Mouse (Mus musculus) spleen, adult 2 months (tissue): ENCODE results near the gene Fndc9. TPM values are rescaled to one million over a fixed set of nuclear protein-coding genes. Genes with fewer than 3 reads are reported as not detected.

Source experiments
- DNase-seq, 2 experiments: peaks; one replicate each; pipeline versions ENCODE4 v3.0.0 to v3.0.0-alpha.2; 2012 to 2021; ENCODE audit warnings: low spot score in 2 of 2, low read depth in 1 of 2
- H3K27ac ChIP-seq: fragments of 200-500 bp; 2 replicates; pipeline ENCODE4 v1.5.1; 2012; ENCODE audit warnings: low read length, inconsistent platforms; ENCODE audit not compliant: insufficient read depth
- H3K27me3 ChIP-seq: fragments of 200-500 bp; 2 replicates; pipeline ENCODE4 v1.6.1; 2012; ENCODE audit warnings: mild to moderate bottlenecking, moderate library complexity, low read length, inconsistent platforms; ENCODE audit not compliant: control insufficient read depth, insufficient read depth
- H3K36me3 ChIP-seq: fragments of 200-500 bp; 2 replicates; pipeline ENCODE4 v1.6.1; 2012; ENCODE audit warnings: mild to moderate bottlenecking, low read length, inconsistent platforms; ENCODE audit not compliant: control insufficient read depth, insufficient read depth
- H3K4me1 ChIP-seq: fragments of 200-500 bp; 2 replicates; pipeline ENCODE4 v1.6.1; 2011; ENCODE audit warnings: inconsistent platforms; ENCODE audit not compliant: control insufficient read depth, insufficient read depth, insufficient read length
- H3K4me3 ChIP-seq: fragments of 200-500 bp; 2 replicates; pipeline ENCODE4 v1.5.1; 2011; ENCODE audit warnings: mild to moderate bottlenecking, inconsistent platforms; ENCODE audit not compliant: insufficient read depth, insufficient read length; ENCODE audit errors: extremely low read depth
- CTCF ChIP-seq: fragments of 200-500 bp; IDR thresholded peaks from 2 replicates; pipeline ENCODE4 v1.5.1; 2011; ENCODE audit warnings: mild to moderate bottlenecking, inconsistent platforms; ENCODE audit not compliant: insufficient read depth, insufficient read length, insufficient replicate concordance; ENCODE audit errors: extremely low read depth
- POLR2A ChIP-seq: fragments of 200-500 bp; IDR thresholded peaks from 2 replicates; pipeline ENCODE4 v1.6.1; 2011; ENCODE audit warnings: low read depth, low read length, inconsistent platforms
- WGBS: fragments of 180-500 bp; shearing (Covaris S2); methylation state at CpG from one replicate; pipeline ENCODE4 v1.1.7; 2018; 5-methylcytosine and 5-hydroxymethylcytosine counted together
- polyA plus RNA-seq: library from polyadenylated mRNA; depleted of rRNA; stranded (reverse); fragments of >200 nt; gene quantifications from 2 replicates; pipeline ENCODE4 v1.2.3, GENCODE M21; 2012; rRNA removed

Gene Fndc9
- polyA plus RNA-seq, 1 experiment = not detected

DNA sequence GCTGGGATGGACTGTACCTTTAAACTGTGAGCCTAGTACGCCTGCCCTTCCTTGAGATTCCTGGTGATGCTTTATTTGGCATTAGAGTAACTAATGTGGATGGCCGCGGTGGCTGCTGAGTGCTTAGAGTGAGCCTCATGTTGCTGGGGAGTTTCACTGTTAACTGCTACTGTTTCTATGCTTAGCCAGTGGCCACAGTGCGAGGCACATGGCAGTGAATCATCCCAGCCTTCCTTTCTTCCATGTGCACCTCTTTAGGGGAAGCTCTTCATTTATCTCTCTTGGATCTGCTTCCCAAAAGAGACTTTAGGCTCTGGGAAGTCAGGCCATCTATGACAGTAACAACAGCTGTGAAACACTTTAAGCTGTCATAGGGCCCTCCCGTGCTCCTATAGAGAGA, 47.3 kb downstream of the Fndc9 start:
- WGBS = 97% methylated on average over 5 of the region's 5 CpGs
- Histone ChIP-seq H3K4me3 (no peak overlapping the region), H3K27ac (no peak overlapping the region), H3K36me3 (peaks cover 50% of the 10 kb centered on the region), H3K4me1 (peaks cover 4% of the 10 kb centered on the region; the same call in 1 of the 2 replicates), H3K27me3 (no peaks in the 10 kb centered on the region)
- TF ChIP-seq CTCF = no peak
- TF ChIP-seq POLR2A = no peak
- no peak for DNase-seq

DNA sequence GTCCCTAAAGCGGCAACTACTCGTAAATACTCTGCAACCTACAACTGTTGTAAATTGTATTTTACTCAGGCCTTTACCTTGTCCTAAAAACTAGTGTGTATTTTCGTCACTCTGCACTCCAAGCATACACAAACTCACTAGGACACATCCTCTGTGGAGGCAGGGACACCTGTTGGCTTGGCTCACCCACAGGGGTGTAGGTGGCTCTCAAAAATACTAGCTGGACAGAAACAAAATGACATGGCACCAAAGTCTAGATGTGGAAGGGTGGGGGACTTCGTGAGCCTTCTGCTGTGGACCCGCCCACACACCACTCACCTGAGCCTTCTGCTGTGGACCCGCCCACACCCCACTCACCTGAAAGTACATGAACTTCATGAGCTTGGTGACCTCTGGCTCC, 48.5 kb downstream of the Fndc9 start:
- DNase-seq = no peak
- Histone ChIP-seq H3K4me3 (no peak overlapping the region), H3K27me3 (no peaks in the 10 kb centered on the region), H3K36me3 (peaks cover 54% of the 10 kb centered on the region), H3K27ac (no peak overlapping the region), H3K4me1 (peaks cover 6% of the 10 kb centered on the region; the same call in 1 of the 2 replicates)
- WGBS = 96% methylated on average over 6 of the region's 6 CpGs
- TF ChIP-seq POLR2A = no peak

DNA sequence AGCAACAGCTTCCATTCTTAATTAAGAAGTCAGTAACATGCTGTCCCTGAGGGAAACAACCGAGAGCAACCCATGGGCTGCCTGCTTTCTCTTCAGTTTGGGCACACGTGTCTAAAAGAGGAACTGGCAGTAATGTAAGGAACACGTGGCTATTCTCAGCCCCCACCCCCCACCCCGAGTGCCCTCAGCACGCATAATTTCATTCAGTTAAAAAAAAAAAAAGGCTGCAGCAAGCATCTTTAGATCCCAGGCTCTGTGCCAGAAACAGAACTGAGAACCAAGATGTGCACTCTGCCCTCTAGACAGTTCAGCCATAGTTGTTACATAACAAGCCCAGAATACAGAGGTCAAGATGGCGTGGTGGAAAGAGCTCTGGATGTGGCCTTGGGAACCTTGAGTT, 51.5 kb downstream of the Fndc9 start:
- H3K36me3 ChIP-seq = peaks cover 54% of the 10 kb centered on the region
- no peak overlapping the region for H3K27ac ChIP-seq
- no peak for TF ChIP-seq CTCF
- no peak for TF ChIP-seq POLR2A
- no peak overlapping the region for H3K4me3 ChIP-seq
- no peaks in the 10 kb centered on the region for H3K27me3 ChIP-seq
- peak; percentile 55 to 74 for DNase-seq
- 13% methylated on average over 6 of the region's 6 CpGs for WGBS
- H3K4me1 ChIP-seq = peaks cover 6% of the 10 kb centered on the region; the same call in 1 of the 2 replicates

GRCm38 (mm10) chr11:46288091-46288490, 52.8 kb downstream of the Fndc9 start:
- 90% methylated on average over 5 of the region's 5 CpGs for WGBS
- H3K27me3 ChIP-seq = no peaks in the 10 kb centered on the region
- peaks cover 49% of the 10 kb centered on the region for H3K36me3 ChIP-seq
- H3K4me1 ChIP-seq = peaks cover 6% of the 10 kb centered on the region; the same call in 1 of the 2 replicates
- DNase-seq = no peak
- no peak for TF ChIP-seq CTCF
- no peak for TF ChIP-seq POLR2A
- no peak overlapping the region for H3K27ac ChIP-seq
- H3K4me3 ChIP-seq = no peak overlapping the region

GRCm38 (mm10) chr11:46289022-46289421, 53.7 kb downstream of the Fndc9 start:
- DNase-seq = no peak
- H3K4me3 ChIP-seq = no peak overlapping the region
- 53% methylated on average over 4 of the region's 4 CpGs for WGBS
- H3K27ac ChIP-seq = no peak overlapping the region
- no peak for TF ChIP-seq CTCF
- no peak for TF ChIP-seq POLR2A
- peaks cover 39% of the 10 kb centered on the region for H3K36me3 ChIP-seq
- H3K4me1 ChIP-seq = peaks cover 6% of the 10 kb centered on the region; the same call in 1 of the 2 replicates
- H3K27me3 ChIP-seq = no peaks in the 10 kb centered on the region

Other genes with a start within 250 kb of the Fndc9 start
- gene Gm12166, start 183.2 kb upstream of the Fndc9 start, polyA plus RNA-seq = 9.4 and 28.6 TPM in 2 replicates
- gene Adam19, start 179.5 kb upstream of the Fndc9 start, polyA plus RNA-seq = 21.3 and 24.9 TPM in 2 replicates
- gene Nipal4, start 69.0 kb upstream of the Fndc9 start, polyA plus RNA-seq = 0.57 and 0.90 TPM in 2 replicates
- 41.4 and 43.1 TPM in 2 replicates for gene Cyfip2, start 77.3 kb downstream of the Fndc9 start, polyA plus RNA-seq
- 9.8 and 11.5 TPM in 2 replicates for gene Itk, start 154.0 kb downstream of the Fndc9 start, polyA plus RNA-seq
- 0.69 and 1.2 TPM in 2 replicates for gene Fam71b, start 161.0 kb downstream of the Fndc9 start, polyA plus RNA-seq
- 14.7 and 21.0 TPM in 2 replicates for gene Med7, start 201.4 kb downstream of the Fndc9 start, polyA plus RNA-seq
- 2.5 and 3.2 TPM in 2 replicates for gene Havcr2, start 219.4 kb downstream of the Fndc9 start, polyA plus RNA-seq